Mouse (Mus musculus): ENCODE measurements around the gene Pkd1l3. TPM values are rescaled to one million over a fixed set of nuclear protein-coding genes. Genes with fewer than 3 reads are reported as not detected.

The Pkd1l3 gene
- total RNA-seq (2021), result 1 to 10 TPM; 2.0 to 3.1 TPM
- long read RNA-seq, partial matches to known transcripts, result 0 of 3 reads
- long read RNA-seq, other reads (novel, unspliced or antisense), result 3 of 3 reads

DNA sequence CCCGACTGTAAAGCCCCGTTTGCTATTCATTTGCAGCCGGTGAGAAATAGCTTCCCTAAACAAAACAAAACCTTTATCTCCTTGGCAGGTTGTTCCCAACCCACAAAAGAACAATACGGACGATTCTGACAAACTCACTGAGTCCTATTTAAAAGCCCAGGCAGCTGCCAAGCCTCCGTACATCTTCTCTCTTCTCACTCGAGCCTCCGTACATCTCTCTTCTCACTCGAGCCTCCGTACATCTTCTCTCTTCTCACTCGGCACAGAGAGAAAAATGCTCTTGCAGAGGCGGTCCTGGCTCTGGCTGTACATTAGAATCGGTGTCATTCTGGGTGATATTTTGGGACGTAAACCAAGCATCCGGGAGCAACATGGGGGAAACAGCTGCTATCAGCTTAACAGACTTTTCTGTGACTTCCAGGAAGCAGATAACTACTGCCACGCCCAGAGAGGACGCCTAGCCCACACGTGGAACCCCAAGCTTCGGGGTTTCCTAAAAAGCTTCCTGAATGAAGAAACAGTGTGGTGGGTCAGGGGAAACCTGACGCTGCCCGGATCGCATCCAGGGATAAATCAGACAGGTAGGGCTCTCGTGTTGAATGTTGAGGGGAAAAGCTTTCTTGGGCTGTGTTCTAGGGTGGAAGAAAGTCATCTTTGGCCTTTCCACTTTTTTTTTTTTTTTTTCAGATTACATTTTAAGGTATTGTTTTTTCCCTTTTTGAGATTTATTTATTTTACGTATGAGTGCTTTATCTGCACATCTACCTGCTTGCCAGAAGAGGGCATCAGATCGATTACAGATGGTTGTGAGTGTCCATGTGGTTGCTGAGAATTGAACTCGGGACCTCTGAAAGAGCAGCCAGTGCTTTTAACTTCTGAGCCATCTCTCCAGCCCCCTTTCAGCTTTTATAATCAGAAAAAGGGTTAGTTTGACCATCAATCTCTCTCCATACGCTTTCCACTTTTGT is at the start of gene Pkd1l3:
TSS of gene Pkd1l3 (plus strand) at position 275 of the 968 bp plus-strand sequence.
- peak in 1 of 2 experiments; percentile 30 for DNase-seq (ENCODE audit: low spot score in 2 of 2)

- no peak for DNase-seq (ENCODE audit: low spot score in 2 of 2)
These were observed 49.6 kb upstream of the Pkd1l3 start for GRCm38 (mm10) chr8:109564766-109565165.

GRCm38 (mm10) chr8:109565498-109566333 is 48.6 kb upstream of the Pkd1l3 start, which contains the start of the genes Dhx38 and Txnl4b:
Dhx38 (minus strand) TSS chr8:109565861.
Txnl4b (plus strand) TSS chr8:109565892.
- DNase-seq (ENCODE audit: low spot score in 2 of 2), result peak; percentile 99 to 100

- no peak for DNase-seq (ENCODE audit: low spot score in 2 of 2)
These were observed 43.2 kb upstream of the Pkd1l3 start for GRCm38 (mm10) chr8:109571139-109571538.

DNA sequence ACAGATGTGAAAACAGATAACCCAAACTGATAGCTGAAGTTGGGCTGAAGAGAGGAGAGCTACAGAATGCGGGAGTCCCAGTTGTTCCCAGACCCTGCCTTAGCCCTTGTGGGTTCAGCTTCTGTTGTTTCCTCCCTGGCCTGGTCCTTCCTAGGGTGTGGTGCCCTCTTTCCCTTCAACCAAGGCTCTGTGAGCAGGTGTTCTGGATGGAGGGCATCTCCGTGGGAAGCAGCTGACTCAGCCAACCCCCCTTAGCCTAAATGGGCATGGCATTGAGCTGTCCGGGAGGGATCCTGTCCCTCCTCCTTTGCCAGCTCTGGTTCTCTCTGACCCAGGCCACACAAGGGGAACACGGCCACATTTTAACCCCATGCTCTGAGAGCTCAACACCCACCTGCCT is 38.0 kb upstream of the Pkd1l3 start:
- DNase-seq (ENCODE audit: low spot score in 2 of 2), result no peak

GRCm38 (mm10) chr8:109578900-109579301 is 35.4 kb upstream of the Pkd1l3 start, which contains the start of gene Hp:
Hp (minus strand) TSS chr8:109579172.
- DNase-seq (ENCODE audit: low spot score in 2 of 2), result no peak

GRCm38 (mm10) chr8:109584293-109584692 is 30.0 kb upstream of the Pkd1l3 start:
- DNase-seq (ENCODE audit: low spot score in 2 of 2), result no peak

DNA sequence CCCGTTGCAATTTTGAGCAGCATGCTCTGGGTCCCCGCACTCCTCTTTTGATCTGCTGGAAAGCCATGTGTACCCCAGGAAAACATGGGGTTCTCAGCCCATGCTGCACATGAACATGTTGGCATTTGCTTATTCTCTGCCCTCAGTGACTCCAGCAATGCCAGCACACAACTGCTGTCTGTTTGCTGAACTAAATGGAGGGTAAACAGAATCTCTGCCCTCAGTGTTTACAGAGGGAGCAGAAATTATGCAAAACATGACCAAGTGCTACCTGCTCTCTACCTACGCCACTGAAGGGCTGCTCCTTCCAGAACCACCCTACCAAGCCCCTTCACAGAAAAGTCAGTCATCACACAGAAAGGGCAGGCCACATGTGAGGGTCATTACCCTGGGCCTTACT is 29.5 kb upstream of the Pkd1l3 start:
- no peak for DNase-seq (ENCODE audit: low spot score in 2 of 2)

GRCm38 (mm10) chr8:109585652-109586051 is 28.7 kb upstream of the Pkd1l3 start:
- DNase-seq (ENCODE audit: low spot score in 2 of 2), result no peak

- DNase-seq (ENCODE audit: low spot score in 2 of 2), result no peak
These were observed 27.3 kb upstream of the Pkd1l3 start for GRCm38 (mm10) chr8:109586972-109587504.

DNA sequence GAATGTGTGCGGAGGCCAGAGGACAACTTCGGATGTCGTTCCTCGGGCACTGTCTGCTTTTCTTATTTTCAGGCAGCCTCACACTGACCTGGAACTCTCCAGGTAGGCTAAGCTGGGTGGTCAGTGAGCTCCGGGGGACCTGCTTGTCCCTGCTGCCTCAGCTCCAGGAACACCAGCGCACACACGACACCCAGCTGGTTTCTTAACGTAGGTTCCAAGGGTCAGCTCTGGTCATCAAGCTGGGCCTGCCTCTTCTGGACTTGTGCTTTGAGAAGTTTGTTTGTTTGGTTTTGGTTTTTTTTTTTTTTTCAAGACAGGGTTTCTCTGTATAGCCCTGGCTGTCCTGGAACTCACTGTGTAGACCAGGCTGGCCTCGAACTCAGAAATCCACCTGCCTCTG is 23.4 kb upstream of the Pkd1l3 start:
- no peak for DNase-seq (ENCODE audit: low spot score in 2 of 2)

GRCm38 (mm10) chr8:109591367-109591766 is 22.9 kb upstream of the Pkd1l3 start:
- no peak for DNase-seq (ENCODE audit: low spot score in 2 of 2)

- DNase-seq (ENCODE audit: low spot score in 2 of 2), result no peak
These were observed 22.2 kb upstream of the Pkd1l3 start for GRCm38 (mm10) chr8:109592164-109592563.

- peak in 1 of 2 experiments; percentile 19 for DNase-seq (ENCODE audit: low spot score in 2 of 2)
These were observed 21.1 kb upstream of the Pkd1l3 start for GRCm38 (mm10) chr8:109593117-109593788.

- peak in 1 of 2 experiments; percentile 47 for DNase-seq (ENCODE audit: low spot score in 2 of 2)
These were observed 18.5 kb upstream of the Pkd1l3 start for GRCm38 (mm10) chr8:109595854-109596253.

- no peak for DNase-seq (ENCODE audit: low spot score in 2 of 2)
These were observed 7.6 kb upstream of the Pkd1l3 start for GRCm38 (mm10) chr8:109606725-109607124.

GRCm38 (mm10) chr8:109607650-109608049 is 6.7 kb upstream of the Pkd1l3 start:
- no peak for DNase-seq (ENCODE audit: low spot score in 2 of 2)

DNA sequence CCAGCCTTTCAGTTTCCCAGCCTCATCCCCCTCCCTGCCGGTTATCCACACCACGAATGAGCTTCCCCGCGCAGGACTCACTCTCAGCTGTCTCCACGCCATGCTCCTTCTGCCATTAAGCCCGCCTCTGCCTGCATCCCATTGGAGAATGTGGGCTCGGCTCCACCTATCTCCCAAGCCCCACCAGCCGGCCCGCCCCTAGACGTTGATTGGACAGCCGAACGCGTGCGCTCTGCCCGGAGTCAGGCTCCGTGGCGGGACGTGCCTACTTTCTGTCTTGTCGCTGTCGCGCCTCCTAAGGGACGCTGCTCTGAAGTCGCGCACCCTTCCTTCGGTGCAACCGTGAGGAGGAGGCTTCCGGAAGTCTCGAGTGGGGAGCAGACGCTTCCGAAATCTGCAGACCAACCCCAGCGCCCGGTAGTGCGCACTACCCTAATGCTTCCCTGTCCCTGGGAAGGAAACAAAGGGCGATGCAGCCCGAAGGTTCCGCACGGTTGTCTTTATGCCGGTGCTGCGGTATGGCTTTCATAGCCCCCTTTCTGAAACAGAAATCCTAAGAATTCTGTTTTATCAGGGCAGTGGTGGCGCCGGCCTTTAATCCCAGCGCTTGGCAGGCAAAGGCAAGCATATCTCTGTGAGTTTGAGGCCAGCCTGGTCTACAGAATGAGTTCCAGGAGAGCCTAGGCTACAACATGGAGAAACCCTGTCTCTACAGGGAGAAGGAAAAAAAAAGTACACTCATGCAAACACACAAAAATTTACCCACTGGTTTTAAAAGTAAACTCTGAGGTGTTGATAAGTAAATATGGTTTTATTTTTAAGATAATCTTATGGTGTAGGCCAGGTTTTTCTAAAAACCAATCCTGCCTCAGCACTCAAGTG is 5.8 kb upstream of the Pkd1l3 start, which contains the start of gene Dhodh:
TSS of gene Dhodh (minus strand) at position 403 of the 882 bp plus-strand sequence.
- DNase-seq (ENCODE audit: low spot score in 2 of 2), result peak; percentile 97

- DNase-seq (ENCODE audit: low spot score in 2 of 2), result no peak
These were observed 5.2 kb upstream of the Pkd1l3 start for GRCm38 (mm10) chr8:109609153-109609502.

DNA sequence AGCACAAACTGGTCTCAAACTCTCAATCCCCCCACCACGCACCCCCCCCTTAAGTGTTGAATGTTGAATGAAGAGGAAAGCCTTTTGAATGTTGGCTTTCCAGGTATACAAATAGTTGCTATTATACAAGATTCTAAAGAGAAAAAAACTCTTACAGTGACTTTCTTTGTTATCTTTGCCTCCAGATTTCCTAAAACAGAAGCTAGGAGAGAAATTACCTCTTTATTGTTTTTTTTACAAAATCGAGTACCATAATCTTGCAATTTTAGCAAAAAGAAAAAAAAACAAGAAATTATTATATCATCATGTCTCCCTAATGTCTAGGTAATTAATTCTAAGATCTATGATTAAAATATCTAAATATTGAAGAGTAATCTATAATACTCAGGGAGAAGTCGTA is 1.3 kb downstream of the Pkd1l3 start:
- DNase-seq (ENCODE audit: low spot score in 2 of 2), result no peak

Data from layer of hippocampus, adult 18-20 months (tissue).